Mouse (Mus musculus): ENCODE measurements around the gene 2810006K23Rik. TPM values are rescaled to one million over a fixed set of nuclear protein-coding genes. Genes with fewer than 3 reads are reported as not detected.

2810006K23Rik gene
- polyA plus RNA-seq, 2 experiments, result 9.7 to 11.8 TPM

- ATAC-seq (ENCODE audit: low FRiP score, low read depth) (no peak), DNase-seq (ENCODE audit: low spot score) (peak; percentile 50)
- no peaks in the 10 kb centered on the region for H3K4me1 ChIP-seq (ENCODE audit: control insufficient read depth, insufficient read depth, low read length)
- no peak overlapping the region for H3K4me2 ChIP-seq (replicated peaks; ENCODE audit: low read depth, low read length, severe bottlenecking)
- no peak overlapping the region for H3K9ac ChIP-seq (ENCODE audit: low read depth, low read length, severe bottlenecking)
- whole genome bisulfite sequencing, result 71% methylated on average over 5 of the region's 5 CpGs
- H3K27ac ChIP-seq (replicated peaks; ENCODE audit: low read depth, low read length), result no peak overlapping the region
- no peaks in the 10 kb centered on the region for H3K27me3 ChIP-seq (ENCODE audit: control insufficient read depth, insufficient read depth, low read length)
- H3K4me3 ChIP-seq (replicated peaks; ENCODE audit: low read length), result no peak overlapping the region
- no peak for TF ChIP-seq POLR2A (IDR thresholded peaks at IDR 0.05; ENCODE audit: borderline replicate concordance, extremely low read depth, insufficient read depth, insufficient read length)
- no peaks in the 10 kb centered on the region for H3K9me3 ChIP-seq (ENCODE audit: control insufficient read depth, low read length)
- H3K36me3 ChIP-seq (ENCODE audit: control insufficient read depth, insufficient read depth, low read length), result peaks cover 90% of the 10 kb centered on the region
Observed at GRCm38 (mm10) chr5:124387932-124388331, 60.0 kb downstream of the 2810006K23Rik start.

Other genes starting within 250 kb of the 2810006K23Rik start
- 2.6 and 3.8 TPM in 2 replicates for gene Abcb9, start 232.3 kb upstream of the 2810006K23Rik start, polyA plus RNA-seq (2012; rRNA removed)
- gene Abcb9, start 232.3 kb upstream of the 2810006K23Rik start, polyA plus RNA-seq (2014; fragmentation: Nextera tagmentation; extraction: Ambion mirVana), result 2.2 and 3.4 TPM in 2 replicates
- 26.5 and 42.0 TPM in 2 replicates for gene Ogfod2, start 215.8 kb upstream of the 2810006K23Rik start, polyA plus RNA-seq (2012; rRNA removed)
- 14.2 and 16.4 TPM in 2 replicates for gene Ogfod2, start 215.8 kb upstream of the 2810006K23Rik start, polyA plus RNA-seq (2014; fragmentation: Nextera tagmentation; extraction: Ambion mirVana)
- gene Arl6ip4, start 212.0 kb upstream of the 2810006K23Rik start, polyA plus RNA-seq (2012; rRNA removed), result 67.6 and 95.1 TPM in 2 replicates
- 88.3 and 94.9 TPM in 2 replicates for gene Arl6ip4, start 212.0 kb upstream of the 2810006K23Rik start, polyA plus RNA-seq (2014; fragmentation: Nextera tagmentation; extraction: Ambion mirVana)
- gene Pitpnm2, start 78.3 kb upstream of the 2810006K23Rik start, polyA plus RNA-seq (2012; rRNA removed), result 37.1 and 49.5 TPM in 2 replicates
- gene Pitpnm2, start 78.3 kb upstream of the 2810006K23Rik start, polyA plus RNA-seq (2014; fragmentation: Nextera tagmentation; extraction: Ambion mirVana), result 8.2 and 10.0 TPM in 2 replicates
- gene Mphosph9, start 117 bp upstream of the 2810006K23Rik start, polyA plus RNA-seq (2012; rRNA removed), result 10.2 and 11.0 TPM in 2 replicates
- 9.5 and 12.2 TPM in 2 replicates for gene Mphosph9, start 117 bp upstream of the 2810006K23Rik start, polyA plus RNA-seq (2014; fragmentation: Nextera tagmentation; extraction: Ambion mirVana)
- gene Cdk2ap1, start 35.0 kb downstream of the 2810006K23Rik start, polyA plus RNA-seq (2012; rRNA removed), result 379 and 405 TPM in 2 replicates
- gene Cdk2ap1, start 35.0 kb downstream of the 2810006K23Rik start, polyA plus RNA-seq (2014; fragmentation: Nextera tagmentation; extraction: Ambion mirVana), result 122 and 234 TPM in 2 replicates
- gene Sbno1, start 97.9 kb downstream of the 2810006K23Rik start, polyA plus RNA-seq (2012; rRNA removed), result 43.0 and 45.9 TPM in 2 replicates
- gene Sbno1, start 97.9 kb downstream of the 2810006K23Rik start, polyA plus RNA-seq (2014; fragmentation: Nextera tagmentation; extraction: Ambion mirVana), result 65.1 and 76.3 TPM in 2 replicates
- gene Kmt5a, start 111.8 kb downstream of the 2810006K23Rik start, polyA plus RNA-seq (2012; rRNA removed), result 96.7 and 101 TPM in 2 replicates
- gene Kmt5a, start 111.8 kb downstream of the 2810006K23Rik start, polyA plus RNA-seq (2014; fragmentation: Nextera tagmentation; extraction: Ambion mirVana), result 70.9 and 91.4 TPM in 2 replicates
- gene Rilpl2, start 150.3 kb downstream of the 2810006K23Rik start, polyA plus RNA-seq (2012; rRNA removed), result 34.7 and 36.3 TPM in 2 replicates
- gene Rilpl2, start 150.3 kb downstream of the 2810006K23Rik start, polyA plus RNA-seq (2014; fragmentation: Nextera tagmentation; extraction: Ambion mirVana), result 36.9 and 39.2 TPM in 2 replicates
- gene Snrnp35, start 155.0 kb downstream of the 2810006K23Rik start, polyA plus RNA-seq (2012; rRNA removed), result 8.1 and 17.1 TPM in 2 replicates
- gene Snrnp35, start 155.0 kb downstream of the 2810006K23Rik start, polyA plus RNA-seq (2014; fragmentation: Nextera tagmentation; extraction: Ambion mirVana), result 10.7 and 12.2 TPM in 2 replicates
- 17.8 and 22.4 TPM in 2 replicates for gene Rilpl1, start 203.3 kb downstream of the 2810006K23Rik start, polyA plus RNA-seq (2012; rRNA removed)
- 23.2 and 28.0 TPM in 2 replicates for gene Rilpl1, start 203.3 kb downstream of the 2810006K23Rik start, polyA plus RNA-seq (2014; fragmentation: Nextera tagmentation; extraction: Ambion mirVana)
- 260 and 264 TPM in 2 replicates for gene Tmed2, start 212.6 kb downstream of the 2810006K23Rik start, polyA plus RNA-seq (2012; rRNA removed)
- gene Tmed2, start 212.6 kb downstream of the 2810006K23Rik start, polyA plus RNA-seq (2014; fragmentation: Nextera tagmentation; extraction: Ambion mirVana), result 594 and 615 TPM in 2 replicates
- gene Ddx55, start 224.8 kb downstream of the 2810006K23Rik start, polyA plus RNA-seq (2012; rRNA removed), result 20.8 and 22.0 TPM in 2 replicates
- gene Ddx55, start 224.8 kb downstream of the 2810006K23Rik start, polyA plus RNA-seq (2014; fragmentation: Nextera tagmentation; extraction: Ambion mirVana), result 11.9 and 12.5 TPM in 2 replicates

Data from limb, embryonic 14.5 days (tissue).